Mouse (Mus musculus) E14TG2a.4 (cell line): ENCODE results near the gene Zfp62.
"Not testable (repeated sequence)": the region's sequence is repeated elsewhere in the genome, so short reads cannot be mapped to it uniquely, and the experiment has no call there.

ENCODE experiments used
- H3K27me3 ChIP-seq: 2 replicates; pipeline ENCODE4 v1.6.1; 2014; ENCODE audit warnings: low read length, control low read depth; ENCODE audit not compliant: insufficient read depth
- H3K36me3 ChIP-seq: 2 replicates; pipeline ENCODE4 v1.6.1; 2014; ENCODE audit warnings: low read length, control low read depth; ENCODE audit not compliant: insufficient read depth
- H3K4me1 ChIP-seq: replicated peaks from 2 replicates; pipeline ENCODE4 v1.6.1; 2014; ENCODE audit warnings: low read depth, low read length, control low read depth
- H3K4me3 ChIP-seq: replicated peaks from 2 replicates; pipeline ENCODE4 v1.5.1; 2014; ENCODE audit warnings: mild to moderate bottlenecking, low read length
- H3K9me3 ChIP-seq: 2 replicates; pipeline ENCODE4 v1.6.1; 2014; ENCODE audit warnings: low read length, control low read depth
- CTCF ChIP-seq: conservative IDR thresholded peaks from 2 replicates; pipeline ENCODE4 v1.5.1; 2014; ENCODE audit warnings: low read length
- NANOG ChIP-seq: IDR thresholded peaks from 2 replicates; pipeline ENCODE4 v1.6.1; 2014; ENCODE audit warnings: borderline replicate concordance, low read length, mixed read lengths
- POU5F1 ChIP-seq: IDR thresholded peaks from 2 replicates; pipeline ENCODE4 v1.6.1; 2014; ENCODE audit warnings: low read length, borderline replicate concordance

Zfp62 gene

GRCm38 (mm10) chr11:49186452-49186851, 16.6 kb upstream of the Zfp62 start:
- Histone ChIP-seq H3K36me3 (no peaks in the 10 kb centered on the region), H3K4me1 (peaks cover 11% of the 10 kb centered on the region), H3K27me3 (peaks cover 33% of the 10 kb centered on the region), H3K9me3 (no peaks in the 10 kb centered on the region), H3K4me3 (no peak overlapping the region)
- TF ChIP-seq POU5F1 (no peak), NANOG (no peak), CTCF (no peak)

GRCm38 (mm10) chr11:49186955-49187488, 16.1 kb upstream of the Zfp62 start, which contains the start of gene Btnl9:
Btnl9 (minus strand) TSS chr11:49187159.
- Histone ChIP-seq H3K4me3 (peak within 1 kb of the TSS; percentile 39), H3K4me1 (peaks cover 11% of the 10 kb centered on the region), H3K9me3 (no peaks in the 10 kb centered on the region), H3K27me3 (peaks cover 33% of the 10 kb centered on the region), H3K36me3 (no peaks in the 10 kb centered on the region)
- no peak for TF ChIP-seq POU5F1
- TF ChIP-seq NANOG, result no peak
- no peak for TF ChIP-seq CTCF

GRCm38 (mm10) chr11:49187701-49188100, 15.4 kb upstream of the Zfp62 start:
- H3K36me3 ChIP-seq, result no peaks in the 10 kb centered on the region
- H3K4me1 ChIP-seq, result peaks cover 11% of the 10 kb centered on the region
- no peaks in the 10 kb centered on the region for H3K9me3 ChIP-seq
- TF ChIP-seq NANOG, result no peak
- TF ChIP-seq POU5F1, result no peak
- no peak for TF ChIP-seq CTCF
- H3K4me3 ChIP-seq, result peak overlapping the region; percentile 39
- peaks cover 32% of the 10 kb centered on the region for H3K27me3 ChIP-seq

GRCm38 (mm10) chr11:49189737-49190136, 13.4 kb upstream of the Zfp62 start:
- no peak overlapping the region for H3K4me3 ChIP-seq
- TF ChIP-seq POU5F1, result no peak
- TF ChIP-seq CTCF, result peak; percentile 17
- H3K27me3 ChIP-seq, result peaks cover 21% of the 10 kb centered on the region
- peaks cover 6% of the 10 kb centered on the region; the same call in 1 of the 2 replicates for H3K9me3 ChIP-seq
- no peaks in the 10 kb centered on the region for H3K36me3 ChIP-seq
- H3K4me1 ChIP-seq, result peaks cover 11% of the 10 kb centered on the region

- TF ChIP-seq NANOG (no peak), POU5F1 (no peak), CTCF (no peak)
- Histone ChIP-seq H3K4me3 (no peak overlapping the region), H3K9me3 (peaks cover 10% of the 10 kb centered on the region), H3K4me1 (peaks cover 15% of the 10 kb centered on the region), H3K27me3 (peaks cover 19% of the 10 kb centered on the region), H3K36me3 (no peaks in the 10 kb centered on the region)
Observed at GRCm38 (mm10) chr11:49191083-49191482, 12.0 kb upstream of the Zfp62 start.

GRCm38 (mm10) chr11:49194771-49195170, 8.3 kb upstream of the Zfp62 start:
- not testable (repeated sequence) for H3K36me3 ChIP-seq, H3K27me3 ChIP-seq, H3K4me1 ChIP-seq

GRCm38 (mm10) chr11:49195819-49196322, 7.2 kb upstream of the Zfp62 start:
- TF ChIP-seq NANOG (no peak), POU5F1 (no peak), CTCF (no peak)
- H3K36me3 ChIP-seq, result 0 out of 2 replicates have a peak, but pooled peaks cover 4% of the 10 kb centered on the region
- no peaks in the 10 kb centered on the region for H3K27me3 ChIP-seq
- no peak overlapping the region for H3K4me3 ChIP-seq
- H3K9me3 ChIP-seq, result peaks cover 40% of the 10 kb centered on the region
- peaks cover 6% of the 10 kb centered on the region for H3K4me1 ChIP-seq

More at GRCm38 (mm10) chr11:49194771-49195170, 8.3 kb upstream of the Zfp62 start:
- H3K9me3 ChIP-seq, result peaks cover 40% of the 10 kb centered on the region
- H3K4me3 ChIP-seq, result not testable (repeated sequence)

GRCm38 (mm10) chr11:49200666-49201065, 2.4 kb upstream of the Zfp62 start:
- Histone ChIP-seq H3K4me3 (no peak overlapping the region), H3K9me3 (peaks cover 34% of the 10 kb centered on the region), H3K36me3 (peaks cover 10% of the 10 kb centered on the region; the same call in 1 of the 2 replicates), H3K4me1 (peaks cover 26% of the 10 kb centered on the region), H3K27me3 (no peaks in the 10 kb centered on the region)
- TF ChIP-seq NANOG (no peak), CTCF (no peak)

GRCm38 (mm10) chr11:49201142-49201541, 1.9 kb upstream of the Zfp62 start:
- peaks cover 21% of the 10 kb centered on the region for H3K4me1 ChIP-seq
- no peak for TF ChIP-seq POU5F1
- no peak for TF ChIP-seq NANOG
- TF ChIP-seq CTCF, result no peak
- peaks cover 29% of the 10 kb centered on the region for H3K9me3 ChIP-seq
- no peak overlapping the region for H3K4me3 ChIP-seq
- peaks cover 11% of the 10 kb centered on the region; the same call in 1 of the 2 replicates for H3K36me3 ChIP-seq
- no peaks in the 10 kb centered on the region for H3K27me3 ChIP-seq
